Mouse (Mus musculus): ENCODE measurements around the gene Srcin1. TPM values are rescaled to one million over a fixed set of nuclear protein-coding genes. Genes with fewer than 3 reads are reported as not detected.
A peak's percentile ranks its signal among the peaks of the same experiment; 100 is the strongest.

The Srcin1 gene
- total and polyA plus RNA-seq, 3 experiments, result 0.15 to 0.49 (median 0.25) TPM

DNA sequence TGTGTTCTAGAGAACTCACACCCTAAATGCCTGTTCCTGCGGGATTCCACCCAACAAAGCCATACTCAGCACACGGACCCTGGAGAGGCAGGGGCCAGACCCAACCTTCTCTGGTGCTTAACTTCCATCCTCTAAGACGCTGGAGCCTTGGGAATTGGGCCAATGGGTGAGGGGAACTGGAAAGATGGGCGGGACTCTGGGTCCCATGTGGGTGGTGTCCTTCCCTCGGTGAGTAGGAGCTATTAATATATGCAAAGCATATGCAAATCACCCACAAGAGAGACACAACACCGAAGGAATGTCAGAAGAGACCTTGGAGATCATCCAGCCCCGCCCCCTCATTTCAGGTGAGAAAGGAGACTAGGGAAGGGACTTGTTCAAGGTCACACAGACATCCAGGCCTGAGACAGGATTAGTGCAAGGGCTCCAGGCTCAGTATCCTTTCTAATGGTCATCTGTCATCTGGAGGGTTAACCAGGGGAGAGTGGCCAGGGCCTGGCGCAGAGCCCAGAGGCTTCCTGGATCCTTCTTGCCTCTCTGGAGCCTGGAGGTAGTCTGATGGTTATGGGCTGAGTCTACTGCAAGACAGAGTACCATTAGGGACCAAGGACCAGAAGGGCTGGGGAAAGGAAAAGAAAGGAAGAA, 5.4 kb downstream of the Srcin1 start:
- DNase-seq (ENCODE audit: low spot score) (no peak), ATAC-seq (ENCODE audit: extremely low read depth, insufficient number of reproducible peaks, low FRiP score, poor library complexity, severe bottlenecking) (no peak)
- no peaks in the 10 kb centered on the region for H3K9me3 ChIP-seq (replicated peaks)

DNA sequence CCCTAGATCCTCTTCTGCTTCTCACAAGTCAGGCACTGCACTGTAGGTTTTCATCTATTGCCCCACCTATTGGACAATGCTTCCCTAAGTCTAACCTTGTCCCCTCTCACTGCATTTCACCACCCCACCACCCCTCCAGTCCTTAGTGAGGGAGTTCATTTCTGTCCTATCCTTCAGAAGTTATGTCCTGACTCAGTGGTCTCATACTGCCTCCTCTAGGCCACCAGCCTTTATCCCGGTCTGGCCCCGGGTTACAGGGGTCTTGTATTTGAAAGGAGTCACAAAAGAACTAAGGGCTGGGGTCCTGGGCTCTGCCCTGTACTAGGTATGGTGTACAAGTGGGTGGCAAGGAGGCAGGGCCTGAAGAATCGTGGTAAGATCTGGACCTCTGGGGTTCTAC, 6.2 kb downstream of the Srcin1 start:
- no peaks in the 10 kb centered on the region for H3K9me3 ChIP-seq (replicated peaks)
- TF ChIP-seq TAL1 (conservative IDR thresholded peaks at IDR 0.05; ENCODE audit: low read depth, low read length) (no peak), GATA2 (IDR thresholded peaks at IDR 0.05; ENCODE audit: borderline replicate concordance, low read depth, low read length) (no peak), POLR2AphosphoS5 (IDR thresholded peaks at IDR 0.05; ENCODE audit: insufficient replicate concordance, low read depth, low read length) (no peak), GATA1 (IDR thresholded peaks at IDR 0.05; ENCODE audit: borderline replicate concordance, low read length) (no peak), CTCF (IDR thresholded peaks at IDR 0.05; ENCODE audit: low read depth, low read length) (no peak)
- no peak for DNase-seq (ENCODE audit: low spot score)
- H3K36me3 ChIP-seq (replicated peaks), result no peaks in the 10 kb centered on the region
- no peak overlapping the region for H3K4me3 ChIP-seq (ENCODE audit: low read depth, low read length)
- H3K4me1 ChIP-seq (ENCODE audit: insufficient read depth, low read depth, low read length), result peaks cover 7% of the 10 kb centered on the region
- ATAC-seq (ENCODE audit: extremely low read depth, insufficient number of reproducible peaks, low FRiP score, poor library complexity, severe bottlenecking), result no peak
- peaks cover 85% of the 10 kb centered on the region for H3K27me3 ChIP-seq (ENCODE audit: insufficient read depth, low read length)

More for the DNA sequence above, 5.4 kb downstream of the Srcin1 start:
- Histone ChIP-seq H3K27me3 (ENCODE audit: insufficient read depth, low read length) (peaks cover 85% of the 10 kb centered on the region), H3K36me3 (replicated peaks) (no peaks in the 10 kb centered on the region), H3K4me3 (ENCODE audit: low read depth, low read length) (no peak overlapping the region), H3K4me1 (ENCODE audit: insufficient read depth, low read depth, low read length) (peaks cover 15% of the 10 kb centered on the region)
- TF ChIP-seq GATA2 (IDR thresholded peaks at IDR 0.05; ENCODE audit: borderline replicate concordance, low read depth, low read length) (no peak), POLR2AphosphoS5 (IDR thresholded peaks at IDR 0.05; ENCODE audit: insufficient replicate concordance, low read depth, low read length) (no peak), GATA1 (IDR thresholded peaks at IDR 0.05; ENCODE audit: borderline replicate concordance, low read length) (no peak), TAL1 (conservative IDR thresholded peaks at IDR 0.05; ENCODE audit: low read depth, low read length) (no peak), CTCF (IDR thresholded peaks at IDR 0.05; ENCODE audit: low read depth, low read length) (no peak)

DNA sequence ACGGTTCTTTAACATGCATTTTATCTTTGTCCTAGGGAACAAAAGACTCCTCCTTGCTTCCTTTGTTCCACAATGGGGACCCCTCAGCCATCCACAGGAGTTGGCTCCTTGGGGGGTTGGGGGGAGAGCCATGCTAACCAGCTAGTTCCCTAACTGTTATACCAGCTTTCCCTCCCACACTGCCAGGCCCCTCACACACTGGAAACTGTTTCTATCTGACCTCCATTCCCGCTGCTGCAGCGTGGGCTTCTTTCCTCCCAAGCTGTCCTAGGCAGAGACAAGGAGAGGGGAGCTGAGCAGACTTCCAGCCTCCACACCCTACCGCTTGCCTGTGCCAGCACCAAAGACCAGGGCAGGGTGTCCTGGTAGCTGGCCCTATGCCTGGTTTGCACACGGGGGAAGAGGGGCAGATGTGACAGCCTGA, 6.7 kb downstream of the Srcin1 start:
- no peaks in the 10 kb centered on the region for H3K9me3 ChIP-seq (replicated peaks)
- H3K4me1 ChIP-seq (ENCODE audit: insufficient read depth, low read depth, low read length), result peaks cover 3% of the 10 kb centered on the region
- ATAC-seq (ENCODE audit: extremely low read depth, insufficient number of reproducible peaks, low FRiP score, poor library complexity, severe bottlenecking), result no peak
- H3K36me3 ChIP-seq (replicated peaks), result no peaks in the 10 kb centered on the region
- no peak for DNase-seq (ENCODE audit: low spot score)
- peaks cover 85% of the 10 kb centered on the region for H3K27me3 ChIP-seq (ENCODE audit: insufficient read depth, low read length)
- no peak for TF ChIP-seq GATA1 (IDR thresholded peaks at IDR 0.05; ENCODE audit: borderline replicate concordance, low read length)
- no peak for TF ChIP-seq TAL1 (conservative IDR thresholded peaks at IDR 0.05; ENCODE audit: low read depth, low read length)
- TF ChIP-seq POLR2AphosphoS5 (IDR thresholded peaks at IDR 0.05; ENCODE audit: insufficient replicate concordance, low read depth, low read length), result no peak
- no peak for TF ChIP-seq CTCF (IDR thresholded peaks at IDR 0.05; ENCODE audit: low read depth, low read length)
- TF ChIP-seq GATA2 (IDR thresholded peaks at IDR 0.05; ENCODE audit: borderline replicate concordance, low read depth, low read length), result no peak
- H3K4me3 ChIP-seq (ENCODE audit: low read depth, low read length), result no peak overlapping the region

DNA sequence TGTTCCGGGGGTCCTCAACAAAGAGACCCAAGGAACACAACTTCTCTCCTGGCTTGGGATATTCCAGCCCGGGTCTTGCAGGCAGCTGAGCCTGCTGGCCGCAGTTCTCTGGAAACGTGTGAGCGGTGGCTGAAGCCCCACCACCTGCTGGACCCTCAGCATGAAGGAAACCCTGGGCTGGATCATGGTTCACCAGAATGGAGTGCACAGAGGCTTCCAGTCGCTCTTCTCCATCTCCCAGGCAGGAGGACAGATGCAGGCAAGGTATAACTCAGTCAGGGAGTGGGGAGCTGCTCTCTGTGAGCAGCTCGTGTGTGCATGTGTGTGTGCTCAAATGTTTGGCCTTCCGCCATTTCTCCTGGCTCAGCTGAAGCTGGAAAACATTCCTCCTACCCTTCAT, 7.3 kb downstream of the Srcin1 start:
- no peaks in the 10 kb centered on the region for H3K9me3 ChIP-seq (replicated peaks)
- no peak for ATAC-seq (ENCODE audit: extremely low read depth, insufficient number of reproducible peaks, low FRiP score, poor library complexity, severe bottlenecking)
- no peak for TF ChIP-seq GATA1 (IDR thresholded peaks at IDR 0.05; ENCODE audit: borderline replicate concordance, low read length)
- TF ChIP-seq GATA2 (IDR thresholded peaks at IDR 0.05; ENCODE audit: borderline replicate concordance, low read depth, low read length), result no peak
- TF ChIP-seq POLR2AphosphoS5 (IDR thresholded peaks at IDR 0.05; ENCODE audit: insufficient replicate concordance, low read depth, low read length), result no peak
- no peak for TF ChIP-seq CTCF (IDR thresholded peaks at IDR 0.05; ENCODE audit: low read depth, low read length)
- no peak for TF ChIP-seq TAL1 (conservative IDR thresholded peaks at IDR 0.05; ENCODE audit: low read depth, low read length)
- H3K4me3 ChIP-seq (ENCODE audit: low read depth, low read length), result no peak overlapping the region
- peak; percentile 60 for DNase-seq (ENCODE audit: low spot score)
- H3K27me3 ChIP-seq (ENCODE audit: insufficient read depth, low read length), result peaks cover 84% of the 10 kb centered on the region
- H3K4me1 ChIP-seq (ENCODE audit: insufficient read depth, low read depth, low read length), result peaks cover under 1% of the 10 kb centered on the region; the same call in 1 of the 2 replicates
- no peaks in the 10 kb centered on the region for H3K36me3 ChIP-seq (replicated peaks)

DNA sequence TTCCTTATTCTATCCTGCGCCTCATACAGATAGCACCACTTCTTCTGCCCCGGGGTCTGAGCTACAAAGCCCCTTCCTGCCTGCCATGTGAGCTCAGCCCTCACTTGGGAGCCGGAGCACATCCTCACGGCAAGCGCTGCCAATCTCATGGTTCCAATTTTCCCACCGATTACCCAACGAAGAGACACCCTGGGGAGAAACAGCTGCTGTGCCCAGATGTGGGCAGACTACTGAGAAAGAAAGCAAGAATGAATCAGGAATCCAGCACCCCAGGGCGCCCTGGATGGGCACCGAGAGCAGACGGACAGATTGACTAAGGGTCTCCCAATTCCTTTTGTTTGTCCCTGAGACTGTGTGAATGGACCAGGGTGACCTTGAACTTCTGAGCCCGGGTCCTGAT, 8.5 kb downstream of the Srcin1 start:
- H3K27me3 ChIP-seq (ENCODE audit: insufficient read depth, low read length), result peaks cover 82% of the 10 kb centered on the region
- ATAC-seq (ENCODE audit: extremely low read depth, insufficient number of reproducible peaks, low FRiP score, poor library complexity, severe bottlenecking), result no peak

DNA sequence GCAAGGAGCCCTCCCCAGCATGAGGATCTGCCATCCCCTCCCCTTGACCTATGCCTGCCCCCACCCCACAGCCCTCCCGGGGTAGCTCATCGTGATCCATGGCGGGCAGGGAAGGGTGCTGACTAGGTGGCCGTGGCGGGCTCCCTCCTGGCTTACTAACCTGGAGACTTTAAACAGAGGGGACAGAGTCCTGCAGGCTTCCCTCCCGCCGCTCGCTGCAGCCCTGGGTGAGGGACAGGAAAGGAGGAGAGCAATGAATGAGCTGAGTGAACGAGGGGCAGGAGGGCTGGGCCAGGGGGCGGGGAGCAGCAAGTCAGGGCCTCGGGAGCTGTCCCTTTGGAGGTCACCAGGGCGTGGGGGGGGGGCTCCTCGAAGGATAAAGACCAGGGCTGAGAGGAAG, 9.4 kb downstream of the Srcin1 start:
- ATAC-seq (ENCODE audit: extremely low read depth, insufficient number of reproducible peaks, low FRiP score, poor library complexity, severe bottlenecking) (no peak), DNase-seq (ENCODE audit: low spot score) (no peak)
- Histone ChIP-seq H3K4me3 (ENCODE audit: low read depth, low read length) (no peak overlapping the region), H3K4me1 (ENCODE audit: insufficient read depth, low read depth, low read length) (peaks cover 3% of the 10 kb centered on the region; the same call in 1 of the 2 replicates), H3K36me3 (replicated peaks) (no peaks in the 10 kb centered on the region), H3K9me3 (replicated peaks) (no peaks in the 10 kb centered on the region), H3K27me3 (ENCODE audit: insufficient read depth, low read length) (peaks cover 83% of the 10 kb centered on the region)
- TF ChIP-seq POLR2AphosphoS5 (IDR thresholded peaks at IDR 0.05; ENCODE audit: insufficient replicate concordance, low read depth, low read length) (no peak), GATA2 (IDR thresholded peaks at IDR 0.05; ENCODE audit: borderline replicate concordance, low read depth, low read length) (no peak), TAL1 (conservative IDR thresholded peaks at IDR 0.05; ENCODE audit: low read depth, low read length) (no peak), GATA1 (IDR thresholded peaks at IDR 0.05; ENCODE audit: borderline replicate concordance, low read length) (no peak), CTCF (IDR thresholded peaks at IDR 0.05; ENCODE audit: low read depth, low read length) (no peak)

More for the DNA sequence above, 8.5 kb downstream of the Srcin1 start:
- no peaks in the 10 kb centered on the region for H3K36me3 ChIP-seq (replicated peaks)
- DNase-seq (ENCODE audit: low spot score), result no peak
- TF ChIP-seq GATA2 (IDR thresholded peaks at IDR 0.05; ENCODE audit: borderline replicate concordance, low read depth, low read length) (no peak), CTCF (IDR thresholded peaks at IDR 0.05; ENCODE audit: low read depth, low read length) (no peak), GATA1 (IDR thresholded peaks at IDR 0.05; ENCODE audit: borderline replicate concordance, low read length) (no peak), TAL1 (conservative IDR thresholded peaks at IDR 0.05; ENCODE audit: low read depth, low read length) (no peak), POLR2AphosphoS5 (IDR thresholded peaks at IDR 0.05; ENCODE audit: insufficient replicate concordance, low read depth, low read length) (no peak)
- no peaks in the 10 kb centered on the region for H3K9me3 ChIP-seq (replicated peaks)
- no peak overlapping the region for H3K4me3 ChIP-seq (ENCODE audit: low read depth, low read length)
- H3K4me1 ChIP-seq (ENCODE audit: insufficient read depth, low read depth, low read length), result peaks cover 3% of the 10 kb centered on the region; the same call in 1 of the 2 replicates
